Mouse (Mus musculus) heart, adult 2 months (tissue): ENCODE results near the gene Sbk3.

Experiments
- CTCF ChIP-seq: fragments of 200-600 bp; IDR thresholded peaks from 2 replicates; pipeline ENCODE4 v1.8.1; 2022; ENCODE audit warnings: antibody characterized with exemption, mild to moderate bottlenecking, moderate library complexity
- POLR2A ChIP-seq: fragments of 200-500 bp; IDR thresholded peaks from 2 replicates; pipeline ENCODE4 v1.6.1; 2011; ENCODE audit warnings: mild to moderate bottlenecking, low read depth, low read length, control low read depth; ENCODE audit not compliant: insufficient read depth

GRCm38 (mm10) chr7:4976832-4977231, 5.9 kb upstream of the Sbk3 start:
- no peak for TF ChIP-seq POLR2A
- peak; percentile 20 for TF ChIP-seq CTCF
